Mouse (Mus musculus): ENCODE measurements around the gene Sh3rf1. TPM values are rescaled to one million over a fixed set of nuclear protein-coding genes. Genes with fewer than 3 reads are reported as not detected.

Sh3rf1 gene
- polyA plus RNA-seq, 1 experiment from 2014 or later: 13.0 TPM

DNA sequence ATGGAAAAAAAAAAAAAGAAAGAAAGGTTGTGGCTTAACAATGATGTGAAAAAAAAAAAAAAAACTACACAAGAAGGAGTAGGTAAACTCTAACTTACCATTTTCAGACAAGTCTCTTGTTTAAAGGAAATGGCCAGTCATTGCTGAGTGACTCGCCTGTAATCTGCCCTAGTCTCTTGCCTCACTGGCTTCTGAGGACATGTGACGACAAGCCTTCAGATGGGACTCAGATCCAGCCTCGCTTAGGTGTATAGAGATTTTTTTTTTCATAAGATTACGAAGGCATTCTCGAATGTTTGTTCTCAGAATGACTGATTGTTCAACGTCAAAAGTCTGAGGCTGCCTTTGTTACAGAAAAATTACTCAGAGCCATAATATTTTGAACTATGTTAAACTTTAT lies 116.0 kb downstream of the Sh3rf1 start:
- no peak for ATAC-seq (ENCODE audit: insufficient number of reproducible peaks, low FRiP score, low TSS enrichment, low read depth)
- WGBS: 75% methylated on average over 6 of the region's 6 CpGs
- no peak overlapping the region for H3K9ac ChIP-seq

DNA sequence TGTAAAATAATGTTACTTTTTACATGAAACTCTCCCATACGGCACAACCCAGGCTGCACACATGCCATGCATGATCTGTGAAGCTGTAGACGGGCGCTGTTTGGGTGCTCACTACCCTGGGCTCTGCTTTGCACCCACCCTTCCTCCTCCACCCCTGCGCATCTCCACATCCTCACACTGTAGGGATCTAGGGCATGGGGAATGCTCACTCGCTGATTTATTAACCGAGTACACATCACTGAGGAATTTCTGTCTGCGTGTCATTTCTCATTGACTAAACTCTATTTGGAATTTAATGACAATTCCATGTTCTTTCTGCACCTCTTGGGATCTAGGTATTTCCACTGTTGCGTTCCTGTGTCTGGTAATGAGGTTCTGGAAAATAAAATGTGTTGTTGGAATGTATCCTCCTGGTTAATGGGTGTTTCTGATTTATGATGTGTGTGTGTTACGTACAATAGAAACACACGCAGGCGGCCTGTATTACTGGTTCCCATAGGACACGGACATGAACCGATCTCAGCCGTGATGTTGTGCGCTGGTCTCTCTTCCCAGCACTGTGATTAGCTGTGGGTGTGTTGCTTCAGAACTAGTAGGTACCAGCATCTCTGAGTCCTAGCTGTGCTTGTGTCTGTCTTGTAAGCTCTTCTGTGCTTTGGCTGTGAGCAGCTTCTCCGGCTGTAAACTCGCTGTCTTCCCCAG lies 116.8 kb downstream of the Sh3rf1 start:
- no peaks in the 10 kb centered on the region for H3K27me3 ChIP-seq
- no peaks in the 10 kb centered on the region for H3K9me3 ChIP-seq (replicated peaks)
- H3K27ac ChIP-seq (replicated peaks): no peak overlapping the region
- no peak overlapping the region for H3K4me2 ChIP-seq (replicated peaks)
- H3K9ac ChIP-seq: no peak overlapping the region
- no peak overlapping the region for H3K4me3 ChIP-seq (replicated peaks)
- 0 out of 2 replicates have a peak, but pooled peaks cover 3% of the 10 kb centered on the region for H3K36me3 ChIP-seq
- H3K4me1 ChIP-seq: no peaks in the 10 kb centered on the region
- no peak for ATAC-seq (ENCODE audit: insufficient number of reproducible peaks, low FRiP score, low TSS enrichment, low read depth)
- WGBS: 84% methylated on average over 17 of the region's 17 CpGs

More for the DNA sequence above, 116.0 kb downstream of the Sh3rf1 start:
- Histone ChIP-seq H3K36me3 (0 out of 2 replicates have a peak, but pooled peaks cover 3% of the 10 kb centered on the region), H3K4me3 (replicated peaks) (no peak overlapping the region), H3K4me1 (no peaks in the 10 kb centered on the region), H3K27ac (replicated peaks) (no peak overlapping the region), H3K27me3 (no peaks in the 10 kb centered on the region), H3K4me2 (replicated peaks) (no peak overlapping the region), H3K9me3 (replicated peaks) (no peaks in the 10 kb centered on the region)

DNA sequence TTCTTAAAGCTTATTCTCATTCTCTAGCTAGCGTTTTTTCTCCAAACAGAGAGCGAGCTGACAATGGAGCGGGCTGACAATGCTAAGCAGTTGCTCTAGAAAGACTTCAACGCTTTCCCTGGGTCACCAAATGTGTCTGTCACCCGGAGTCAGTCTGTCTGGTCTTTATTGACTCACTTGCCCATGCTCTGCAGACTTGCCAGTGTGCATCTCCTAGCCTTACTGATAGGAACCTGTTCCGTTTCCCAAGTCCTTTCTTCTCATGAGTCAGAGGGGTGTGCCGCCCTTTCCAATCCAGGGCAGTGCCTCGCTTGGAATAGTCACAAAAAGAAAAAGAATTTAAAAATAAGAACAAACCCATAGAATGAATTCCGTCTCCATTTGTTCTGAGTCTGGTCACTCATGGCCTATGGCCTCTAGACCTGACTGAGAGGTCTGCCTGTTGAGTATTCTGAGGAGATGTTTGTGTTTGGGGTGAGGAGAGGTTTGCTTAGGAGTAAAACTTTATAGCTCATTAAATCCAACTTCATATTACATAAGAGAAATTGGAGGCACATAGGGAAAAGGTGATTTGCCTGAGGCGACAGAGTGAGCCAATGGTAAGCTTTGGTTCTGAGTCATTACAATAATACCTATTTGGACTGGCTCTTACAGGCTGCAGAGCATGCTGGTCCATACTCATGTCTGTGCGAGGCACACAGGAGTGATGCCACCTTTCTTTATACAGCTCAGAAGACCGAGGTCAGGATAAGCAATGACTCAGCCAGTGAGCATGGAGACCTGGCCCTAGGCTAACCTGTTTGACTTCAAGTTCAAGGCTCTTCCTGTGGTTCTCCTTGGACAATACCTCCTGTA lies 118.1 kb downstream of the Sh3rf1 start:
- Histone ChIP-seq H3K4me3 (replicated peaks) (no peak overlapping the region), H3K36me3 (no peaks in the 10 kb centered on the region), H3K4me2 (replicated peaks) (no peak overlapping the region), H3K9ac (no peak overlapping the region), H3K27ac (replicated peaks) (no peak overlapping the region), H3K4me1 (no peaks in the 10 kb centered on the region), H3K27me3 (no peaks in the 10 kb centered on the region), H3K9me3 (replicated peaks) (no peaks in the 10 kb centered on the region)
- no peak for ATAC-seq (ENCODE audit: insufficient number of reproducible peaks, low FRiP score, low TSS enrichment, low read depth)
- 74% methylated on average over 12 of the region's 12 CpGs for WGBS

DNA sequence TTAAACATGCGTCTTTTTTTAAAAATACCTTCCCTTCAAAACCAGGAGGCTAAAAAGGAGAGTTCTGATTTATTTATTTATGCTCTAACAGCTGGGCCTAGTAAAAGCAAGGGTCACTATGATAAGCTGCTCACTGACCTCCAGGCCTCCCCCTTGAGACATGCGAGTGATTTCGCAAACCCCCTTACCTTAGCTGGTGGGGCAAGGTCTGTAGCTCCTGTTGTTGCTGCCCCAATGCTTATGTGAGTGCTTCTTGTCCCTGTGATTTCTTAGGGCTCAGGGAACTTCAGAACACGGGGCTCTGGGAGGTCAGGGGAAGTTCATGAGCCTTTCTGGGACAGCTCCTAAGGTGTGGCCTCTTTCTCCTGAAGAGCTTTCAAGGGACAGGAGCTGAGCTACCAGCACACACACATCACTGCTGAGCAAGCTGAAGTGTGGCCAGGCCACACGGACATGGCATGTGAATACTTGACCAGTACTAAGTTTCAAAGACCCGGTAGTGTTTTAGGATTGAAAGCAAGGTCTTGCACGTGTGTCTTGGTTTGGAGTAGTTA lies 118.9 kb downstream of the Sh3rf1 start:
- Histone ChIP-seq H3K9ac (no peak overlapping the region), H3K36me3 (no peaks in the 10 kb centered on the region), H3K27ac (replicated peaks) (no peak overlapping the region), H3K4me2 (replicated peaks) (no peak overlapping the region), H3K4me3 (replicated peaks) (no peak overlapping the region), H3K9me3 (replicated peaks) (no peaks in the 10 kb centered on the region), H3K4me1 (no peaks in the 10 kb centered on the region), H3K27me3 (no peaks in the 10 kb centered on the region)
- no peak for ATAC-seq (ENCODE audit: insufficient number of reproducible peaks, low FRiP score, low TSS enrichment, low read depth)
- 75% methylated on average over 7 of the region's 7 CpGs for WGBS

DNA sequence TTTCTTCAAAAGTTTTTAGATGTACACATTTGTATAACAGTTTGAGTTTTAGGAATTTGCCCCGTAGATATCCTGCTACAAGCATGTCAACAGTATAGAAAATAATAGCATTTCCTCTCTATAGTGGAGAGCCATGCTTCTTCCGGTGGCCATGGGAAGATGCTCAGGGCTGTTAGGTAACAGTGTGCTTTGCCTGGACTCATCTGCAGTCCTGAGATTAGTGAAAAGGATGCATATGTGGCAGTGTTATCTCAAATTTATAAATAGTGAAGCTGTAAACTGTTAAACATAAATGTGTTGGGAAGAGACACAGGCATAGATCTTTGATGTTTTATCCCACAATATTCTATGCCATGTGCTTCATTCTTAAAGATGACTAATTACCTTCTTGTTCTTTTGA lies 120.8 kb downstream of the Sh3rf1 start:
- Histone ChIP-seq H3K27me3 (no peaks in the 10 kb centered on the region), H3K36me3 (peaks cover under 1% of the 10 kb centered on the region; the same call in 1 of the 2 replicates), H3K27ac (replicated peaks) (no peak overlapping the region), H3K9me3 (replicated peaks) (no peaks in the 10 kb centered on the region), H3K4me3 (replicated peaks) (no peak overlapping the region), H3K9ac (no peak overlapping the region), H3K4me1 (peaks cover 8% of the 10 kb centered on the region; the same call in 1 of the 2 replicates), H3K4me2 (replicated peaks) (no peak overlapping the region)
- ATAC-seq (ENCODE audit: insufficient number of reproducible peaks, low FRiP score, low TSS enrichment, low read depth): no peak
- WGBS: 92% methylated on average over 2 of the region's 2 CpGs

DNA sequence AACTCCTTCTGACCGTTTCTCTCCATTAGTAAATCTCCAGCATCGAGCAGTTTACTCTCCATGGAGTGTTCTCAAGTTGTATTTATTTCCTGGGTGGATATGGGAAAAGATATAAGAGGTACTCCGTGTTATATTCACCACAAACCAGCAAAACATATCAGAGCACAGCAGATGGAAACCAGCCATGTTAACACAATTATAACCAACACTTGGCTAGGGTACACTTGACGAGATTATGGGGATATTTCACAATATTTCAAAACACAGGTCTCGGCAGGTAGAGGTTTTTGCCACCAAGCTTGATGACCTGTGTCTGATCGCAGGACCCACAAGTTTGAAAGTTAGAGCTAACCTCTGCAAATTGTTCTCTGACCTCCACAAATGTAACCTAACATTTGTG lies 123.3 kb downstream of the Sh3rf1 start:
- Histone ChIP-seq H3K27me3 (no peaks in the 10 kb centered on the region), H3K9ac (no peak overlapping the region), H3K27ac (replicated peaks) (no peak overlapping the region), H3K9me3 (replicated peaks) (no peaks in the 10 kb centered on the region), H3K4me2 (replicated peaks) (no peak overlapping the region), H3K4me3 (replicated peaks) (no peak overlapping the region), H3K4me1 (peaks cover 8% of the 10 kb centered on the region; the same call in 1 of the 2 replicates), H3K36me3 (peaks cover 6% of the 10 kb centered on the region; the same call in 1 of the 2 replicates)
- WGBS: 85% methylated on average over 6 of the region's 6 CpGs
- no peak for ATAC-seq (ENCODE audit: insufficient number of reproducible peaks, low FRiP score, low TSS enrichment, low read depth)

DNA sequence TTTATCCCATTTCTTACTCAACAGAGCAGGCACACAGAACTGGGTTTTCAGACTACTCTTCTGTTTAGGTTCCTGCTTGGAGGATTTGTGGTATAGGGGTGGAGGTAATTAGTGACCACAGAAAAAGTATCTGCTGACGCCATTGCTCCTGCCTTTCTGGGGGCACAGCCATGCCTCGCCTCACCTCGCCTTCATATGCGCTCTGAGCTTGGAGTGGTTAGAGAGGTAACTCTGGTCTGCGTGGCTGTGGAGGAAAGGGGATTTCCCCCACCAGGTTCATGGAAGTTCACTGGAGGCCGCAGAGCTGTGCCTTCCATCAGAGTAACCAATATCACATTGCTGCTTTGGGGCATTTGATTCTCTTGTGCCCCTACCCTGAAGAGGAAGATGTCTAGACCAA lies 123.9 kb downstream of the Sh3rf1 start:
- ATAC-seq (ENCODE audit: insufficient number of reproducible peaks, low FRiP score, low TSS enrichment, low read depth): no peak
- H3K4me3 ChIP-seq (replicated peaks): no peak overlapping the region
- H3K36me3 ChIP-seq: peaks cover 6% of the 10 kb centered on the region; the same call in 1 of the 2 replicates
- no peak overlapping the region for H3K27ac ChIP-seq (replicated peaks)
- no peak overlapping the region for H3K9ac ChIP-seq
- no peaks in the 10 kb centered on the region for H3K9me3 ChIP-seq (replicated peaks)
- H3K27me3 ChIP-seq: no peaks in the 10 kb centered on the region
- 81% methylated on average over 6 of the region's 6 CpGs for WGBS
- peaks cover 8% of the 10 kb centered on the region; the same call in 1 of the 2 replicates for H3K4me1 ChIP-seq
- no peak overlapping the region for H3K4me2 ChIP-seq (replicated peaks)

DNA sequence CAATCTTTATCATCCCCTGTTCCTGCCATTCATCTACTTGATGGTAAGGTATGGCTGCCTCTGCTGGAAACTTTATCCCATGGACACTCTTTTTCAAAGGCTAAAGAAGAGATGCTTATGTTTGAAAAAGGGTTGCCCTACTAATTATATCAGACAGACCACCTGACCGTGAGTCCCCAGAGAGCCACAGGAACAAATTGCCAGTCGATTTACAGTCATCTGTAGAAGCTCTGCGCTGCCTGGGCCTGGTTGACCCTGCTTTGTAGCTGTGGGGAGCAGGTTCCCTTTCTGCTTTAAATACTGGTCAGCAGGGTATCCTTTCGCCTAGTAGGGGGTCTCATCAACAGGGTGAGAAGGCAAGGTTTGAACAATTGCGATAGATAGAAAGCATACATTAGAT lies 124.4 kb downstream of the Sh3rf1 start:
- WGBS: 74% methylated on average over 5 of the region's 5 CpGs
- H3K27ac ChIP-seq (replicated peaks): no peak overlapping the region
- peaks cover 8% of the 10 kb centered on the region; the same call in 1 of the 2 replicates for H3K4me1 ChIP-seq
- no peak for ATAC-seq (ENCODE audit: insufficient number of reproducible peaks, low FRiP score, low TSS enrichment, low read depth)
- no peak overlapping the region for H3K4me3 ChIP-seq (replicated peaks)
- H3K36me3 ChIP-seq: peaks cover 6% of the 10 kb centered on the region; the same call in 1 of the 2 replicates
- H3K27me3 ChIP-seq: no peaks in the 10 kb centered on the region
- no peaks in the 10 kb centered on the region for H3K9me3 ChIP-seq (replicated peaks)
- no peak overlapping the region for H3K9ac ChIP-seq
- H3K4me2 ChIP-seq (replicated peaks): no peak overlapping the region

DNA sequence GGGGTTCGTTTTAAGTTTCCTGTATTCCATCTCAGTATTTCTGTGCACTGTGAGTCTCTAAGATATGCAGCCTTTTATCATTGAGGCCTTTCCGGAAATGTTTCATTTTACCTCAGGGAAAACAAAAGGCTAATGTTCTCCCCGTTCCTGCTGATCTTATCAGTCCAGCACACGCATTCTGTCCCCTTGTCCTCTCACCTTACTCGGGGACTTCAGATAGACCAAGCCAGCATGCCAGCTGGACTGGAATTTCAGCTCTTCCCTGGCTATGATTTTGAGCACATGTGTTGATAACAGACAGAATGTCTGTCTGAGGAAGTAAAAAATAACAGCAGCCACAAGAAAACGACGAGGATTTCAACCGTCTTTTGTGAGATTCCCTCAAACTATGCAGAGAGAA lies 124.8 kb downstream of the Sh3rf1 start:
- no peaks in the 10 kb centered on the region for H3K9me3 ChIP-seq (replicated peaks)
- H3K4me1 ChIP-seq: peaks cover 8% of the 10 kb centered on the region; the same call in 1 of the 2 replicates
- no peak overlapping the region for H3K4me2 ChIP-seq (replicated peaks)
- no peak overlapping the region for H3K9ac ChIP-seq
- H3K27ac ChIP-seq (replicated peaks): no peak overlapping the region
- 38% methylated on average over 8 of the region's 8 CpGs for WGBS
- no peak overlapping the region for H3K4me3 ChIP-seq (replicated peaks)
- no peaks in the 10 kb centered on the region for H3K27me3 ChIP-seq
- H3K36me3 ChIP-seq: peaks cover 6% of the 10 kb centered on the region; the same call in 1 of the 2 replicates
- no peak for ATAC-seq (ENCODE audit: insufficient number of reproducible peaks, low FRiP score, low TSS enrichment, low read depth)

DNA sequence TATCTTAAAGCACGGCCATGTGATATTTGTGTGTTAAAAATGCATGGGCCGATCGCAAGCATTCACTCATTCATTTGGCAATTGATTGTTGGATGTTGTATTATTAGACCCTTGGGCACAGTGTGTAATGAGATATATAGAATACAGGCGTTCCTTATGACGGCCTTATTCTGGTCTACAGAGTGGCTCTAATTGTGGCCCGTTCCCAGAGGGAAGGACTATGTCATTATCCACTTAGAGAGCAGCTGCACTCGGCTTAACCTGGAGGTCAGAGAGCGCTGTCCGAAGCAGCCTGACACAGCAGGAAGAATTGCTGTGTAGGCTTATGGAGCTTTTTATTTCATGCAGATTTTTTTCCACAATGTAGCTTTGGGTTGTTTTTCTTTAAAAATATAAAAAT lies 126.8 kb downstream of the Sh3rf1 start:
- H3K36me3 ChIP-seq: peaks cover 6% of the 10 kb centered on the region; the same call in 1 of the 2 replicates
- H3K27me3 ChIP-seq: no peaks in the 10 kb centered on the region
- H3K9me3 ChIP-seq (replicated peaks): no peaks in the 10 kb centered on the region
- 0 out of 2 replicates have a peak, but pooled peaks have one; percentile 24 for ATAC-seq (ENCODE audit: insufficient number of reproducible peaks, low FRiP score, low TSS enrichment, low read depth)
- WGBS: 51% methylated on average over 9 of the region's 9 CpGs
- H3K9ac ChIP-seq: no peak overlapping the region
- peaks cover 12% of the 10 kb centered on the region; the same call in 1 of the 2 replicates for H3K4me1 ChIP-seq
- no peak overlapping the region for H3K4me2 ChIP-seq (replicated peaks)
- no peak overlapping the region for H3K27ac ChIP-seq (replicated peaks)
- no peak overlapping the region for H3K4me3 ChIP-seq (replicated peaks)

DNA sequence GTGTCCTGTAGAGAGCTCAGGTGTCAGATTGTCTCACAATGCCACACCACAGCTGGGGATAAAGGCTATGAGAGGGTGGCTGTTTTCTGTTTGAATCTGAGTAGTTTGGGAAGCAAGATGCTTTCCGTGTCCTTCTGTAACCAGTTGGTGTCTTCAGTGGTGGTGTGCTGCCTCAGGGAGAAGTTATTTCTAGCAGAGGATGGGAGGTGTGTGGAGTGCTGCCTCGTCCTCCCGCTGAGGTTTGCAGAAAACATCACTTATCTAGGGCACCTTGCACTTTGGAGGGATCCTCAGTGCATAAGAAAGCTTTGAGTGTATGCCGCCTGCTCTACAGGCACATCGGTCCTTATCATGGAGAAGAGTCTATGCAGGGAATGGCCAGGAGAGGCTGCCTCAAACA lies 128.0 kb downstream of the Sh3rf1 start:
- no peaks in the 10 kb centered on the region for H3K27me3 ChIP-seq
- ATAC-seq (ENCODE audit: insufficient number of reproducible peaks, low FRiP score, low TSS enrichment, low read depth): no peak
- no peak overlapping the region for H3K27ac ChIP-seq (replicated peaks)
- no peak overlapping the region for H3K9ac ChIP-seq
- no peak overlapping the region for H3K4me2 ChIP-seq (replicated peaks)
- 87% methylated on average over 5 of the region's 5 CpGs for WGBS
- H3K9me3 ChIP-seq (replicated peaks): no peaks in the 10 kb centered on the region
- peaks cover 12% of the 10 kb centered on the region; the same call in 1 of the 2 replicates for H3K4me1 ChIP-seq
- no peak overlapping the region for H3K4me3 ChIP-seq (replicated peaks)
- peaks cover 6% of the 10 kb centered on the region; the same call in 1 of the 2 replicates for H3K36me3 ChIP-seq
